Mouse (Mus musculus) bone marrow, adult 2 months (tissue): ENCODE measurements around the gene Icam1.

Source experiments
- CTCF ChIP-seq: fragments of 200-500 bp; IDR thresholded peaks from 2 replicates; pipeline ENCODE4 v1.5.1; 2011; ENCODE audit warnings: low read length, control low read depth; ENCODE audit not compliant: control insufficient read depth, insufficient read depth
- POLR2A ChIP-seq: fragments of 200-500 bp; IDR thresholded peaks from 2 replicates; pipeline ENCODE4 v1.6.1; 2011; ENCODE audit warnings: low read depth, mild to moderate bottlenecking, control low read depth, low read length, borderline replicate concordance; ENCODE audit not compliant: control insufficient read depth

GRCm38 (mm10) chr9:21034481-21035085 is 18.8 kb downstream of the Icam1 start:
- TF ChIP-seq CTCF, result no peak
- TF ChIP-seq POLR2A, result no peak
